Mouse (Mus musculus): ENCODE results near the gene Plekhb2. TPM values are rescaled to one million over a fixed set of nuclear protein-coding genes. Genes with fewer than 3 reads are reported as not detected.

Gene Plekhb2
- polyA plus RNA-seq, 1 experiment from 2014 or later, result 53.5 TPM

DNA sequence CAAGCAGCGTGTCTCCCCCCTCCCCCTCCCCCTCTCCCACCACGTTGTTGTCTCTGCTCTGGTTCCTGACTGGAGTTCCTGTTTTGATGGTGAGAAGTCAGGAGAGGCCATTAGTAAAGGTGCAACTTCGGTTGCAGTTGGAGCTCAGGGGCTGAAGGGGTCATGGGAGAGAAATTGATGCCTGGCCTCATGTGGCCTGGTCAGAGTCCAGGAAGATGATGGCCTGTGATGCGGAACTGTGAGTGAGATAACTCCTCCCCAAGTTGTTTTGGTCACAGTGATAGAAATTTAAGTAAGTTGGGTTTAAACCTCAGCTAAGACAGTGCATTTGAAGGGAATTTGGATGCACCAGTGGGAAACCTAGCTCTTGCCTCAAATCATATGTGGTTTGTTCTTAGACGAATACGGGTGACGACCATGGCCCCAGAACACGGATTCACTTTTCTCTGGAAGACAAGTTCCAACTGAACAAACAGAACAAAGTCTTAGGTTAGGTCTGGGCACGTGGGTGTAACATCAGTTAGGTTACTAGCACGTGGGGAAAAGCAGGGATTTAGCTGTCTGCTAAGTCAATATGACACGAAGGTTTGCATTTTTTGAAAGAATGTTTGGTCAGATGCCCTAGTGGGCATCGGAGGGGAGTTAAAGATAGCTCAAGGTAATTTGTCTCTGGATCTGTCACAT is 5.4 kb downstream of the Plekhb2 start:
- DNase-seq (ENCODE audit: low spot score) (no peak), ATAC-seq (ENCODE audit: low FRiP score) (no peak)
- Histone ChIP-seq H3K27ac (ENCODE audit: low read depth, low read length) (no peak overlapping the region), H3K4me2 (replicated peaks; ENCODE audit: low read depth, low read length) (no peak overlapping the region), H3K27me3 (ENCODE audit: control insufficient read depth, insufficient read depth, low read length) (no peaks in the 10 kb centered on the region), H3K9me3 (ENCODE audit: control insufficient read depth, low read length) (no peaks in the 10 kb centered on the region), H3K4me1 (replicated peaks; ENCODE audit: control insufficient read depth, insufficient read depth, low read length) (no peaks in the 10 kb centered on the region), H3K36me3 (ENCODE audit: control insufficient read depth, insufficient read depth, low read length) (no peaks in the 10 kb centered on the region), H3K9ac (ENCODE audit: low read depth, low read length) (no peak overlapping the region), H3K4me3 (ENCODE audit: low read depth, low read length) (no peak overlapping the region)
- 77% methylated on average over 12 of the region's 12 CpGs for WGBS

DNA sequence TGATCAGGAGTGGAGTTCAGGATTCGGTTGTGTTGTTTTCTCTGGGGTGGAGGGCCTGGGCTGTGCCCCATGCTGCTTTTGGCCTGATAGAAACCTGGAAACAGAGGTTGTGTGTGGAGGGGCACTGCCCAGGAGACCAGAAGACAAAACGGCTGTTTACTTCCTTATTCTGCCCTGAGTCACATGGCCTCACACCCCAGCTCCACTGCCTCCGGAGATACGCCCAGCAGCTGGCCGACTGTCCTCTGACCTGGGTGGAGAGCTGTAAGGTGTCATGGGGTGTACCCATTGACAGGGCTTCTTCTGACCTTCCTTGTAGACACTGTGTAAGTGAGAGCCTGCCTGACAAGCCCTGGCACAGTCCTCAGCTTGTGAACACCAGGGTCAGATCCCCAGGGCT is 8.9 kb downstream of the Plekhb2 start:
- no peak overlapping the region for H3K27ac ChIP-seq (ENCODE audit: low read depth, low read length)
- H3K9me3 ChIP-seq (ENCODE audit: control insufficient read depth, low read length), result no peaks in the 10 kb centered on the region
- H3K4me3 ChIP-seq (ENCODE audit: low read depth, low read length), result no peak overlapping the region
- H3K4me1 ChIP-seq (replicated peaks; ENCODE audit: control insufficient read depth, insufficient read depth, low read length), result no peaks in the 10 kb centered on the region
- no peak for ATAC-seq (ENCODE audit: low FRiP score)
- H3K27me3 ChIP-seq (ENCODE audit: control insufficient read depth, insufficient read depth, low read length), result no peaks in the 10 kb centered on the region
- no peaks in the 10 kb centered on the region for H3K36me3 ChIP-seq (ENCODE audit: control insufficient read depth, insufficient read depth, low read length)
- H3K4me2 ChIP-seq (replicated peaks; ENCODE audit: low read depth, low read length), result no peak overlapping the region
- DNase-seq (ENCODE audit: low spot score), result no peak
- no peak overlapping the region for H3K9ac ChIP-seq (ENCODE audit: low read depth, low read length)
- 73% methylated on average over 5 of the region's 5 CpGs for WGBS

DNA sequence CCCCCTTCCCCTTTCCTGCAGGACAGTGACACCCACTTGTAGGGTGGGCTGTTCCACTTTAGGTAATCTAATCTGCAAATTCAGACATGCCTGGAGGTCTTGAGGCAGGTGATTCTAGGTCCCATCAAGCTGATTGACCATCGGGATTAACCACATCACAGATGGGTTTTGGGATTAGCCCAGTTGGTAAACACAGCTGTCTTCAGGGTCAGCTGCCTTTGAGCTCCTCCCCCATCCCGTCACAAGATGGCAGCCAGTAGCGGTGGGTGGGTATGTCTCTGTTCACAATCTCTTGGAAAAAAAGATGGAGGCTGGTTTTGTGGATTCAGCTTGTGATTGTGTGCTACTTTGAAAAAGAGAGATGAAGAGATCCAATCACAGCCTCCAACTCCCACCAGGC is 10.0 kb downstream of the Plekhb2 start:
- no peak overlapping the region for H3K4me3 ChIP-seq (ENCODE audit: low read depth, low read length)
- no peaks in the 10 kb centered on the region for H3K4me1 ChIP-seq (replicated peaks; ENCODE audit: control insufficient read depth, insufficient read depth, low read length)
- no peak overlapping the region for H3K9ac ChIP-seq (ENCODE audit: low read depth, low read length)
- no peak overlapping the region for H3K27ac ChIP-seq (ENCODE audit: low read depth, low read length)
- DNase-seq (ENCODE audit: low spot score) (no peak), ATAC-seq (ENCODE audit: low FRiP score) (no peak)
- WGBS, result 88% methylated on average over 3 of the region's 3 CpGs
- H3K36me3 ChIP-seq (ENCODE audit: control insufficient read depth, insufficient read depth, low read length), result no peaks in the 10 kb centered on the region
- H3K9me3 ChIP-seq (ENCODE audit: control insufficient read depth, low read length), result no peaks in the 10 kb centered on the region
- no peak overlapping the region for H3K4me2 ChIP-seq (replicated peaks; ENCODE audit: low read depth, low read length)
- no peaks in the 10 kb centered on the region for H3K27me3 ChIP-seq (ENCODE audit: control insufficient read depth, insufficient read depth, low read length)

DNA sequence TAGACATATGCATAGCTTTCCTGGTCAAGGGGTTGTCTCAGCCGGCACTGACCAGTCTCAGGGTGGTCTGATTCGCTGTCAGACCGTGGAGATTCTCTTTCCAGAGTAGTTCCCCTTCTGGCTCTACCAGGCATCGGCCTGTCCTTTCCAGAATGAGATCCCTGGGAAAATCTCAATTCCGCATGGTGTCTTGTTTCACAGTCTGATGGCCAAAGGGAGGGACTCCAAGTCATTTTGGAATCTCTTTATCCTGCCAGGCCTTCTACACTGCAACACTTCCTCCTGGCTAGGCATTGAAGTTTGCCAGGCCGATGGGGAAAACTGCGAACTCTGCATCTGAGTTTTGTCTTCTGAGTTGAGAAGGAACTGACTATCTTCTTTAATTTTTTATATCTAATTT is 10.4 kb downstream of the Plekhb2 start:
- ATAC-seq (ENCODE audit: low FRiP score), result no peak
- H3K27me3 ChIP-seq (ENCODE audit: control insufficient read depth, insufficient read depth, low read length), result no peaks in the 10 kb centered on the region
- no peak overlapping the region for H3K9ac ChIP-seq (ENCODE audit: low read depth, low read length)
- no peak overlapping the region for H3K27ac ChIP-seq (ENCODE audit: low read depth, low read length)
- H3K36me3 ChIP-seq (ENCODE audit: control insufficient read depth, insufficient read depth, low read length), result no peaks in the 10 kb centered on the region
- H3K4me1 ChIP-seq (replicated peaks; ENCODE audit: control insufficient read depth, insufficient read depth, low read length), result no peaks in the 10 kb centered on the region
- WGBS, result 88% methylated on average over 7 of the region's 7 CpGs
- H3K4me3 ChIP-seq (ENCODE audit: low read depth, low read length), result no peak overlapping the region
- no peaks in the 10 kb centered on the region for H3K9me3 ChIP-seq (ENCODE audit: control insufficient read depth, low read length)
- H3K4me2 ChIP-seq (replicated peaks; ENCODE audit: low read depth, low read length), result no peak overlapping the region
- DNase-seq (ENCODE audit: low spot score), result no peak

DNA sequence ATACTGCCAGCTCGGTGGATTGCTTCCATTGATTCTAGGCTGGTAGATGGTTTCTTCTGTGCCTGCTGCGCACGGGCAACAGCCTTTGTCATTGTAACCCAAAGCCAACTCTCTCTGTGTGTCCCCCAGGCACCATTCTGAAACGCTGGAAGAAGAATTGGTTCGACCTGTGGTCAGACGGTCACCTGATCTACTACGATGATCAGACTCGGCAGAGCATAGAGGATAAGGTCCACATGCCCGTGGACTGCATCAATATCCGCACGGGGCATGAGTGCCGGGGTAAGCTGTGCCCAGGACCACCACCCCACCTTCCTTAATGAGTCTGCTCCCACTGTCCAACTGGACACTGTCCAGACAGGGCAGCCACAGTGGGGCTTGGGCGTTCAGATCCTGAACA is 13.1 kb downstream of the Plekhb2 start:
- H3K36me3 ChIP-seq (ENCODE audit: control insufficient read depth, insufficient read depth, low read length), result no peaks in the 10 kb centered on the region
- ATAC-seq (ENCODE audit: low FRiP score) (no peak), DNase-seq (ENCODE audit: low spot score) (no peak)
- H3K27ac ChIP-seq (ENCODE audit: low read depth, low read length), result no peak overlapping the region
- H3K4me2 ChIP-seq (replicated peaks; ENCODE audit: low read depth, low read length), result no peak overlapping the region
- 94% methylated on average over 13 of the region's 13 CpGs for WGBS
- H3K9me3 ChIP-seq (ENCODE audit: control insufficient read depth, low read length), result no peaks in the 10 kb centered on the region
- H3K4me1 ChIP-seq (replicated peaks; ENCODE audit: control insufficient read depth, insufficient read depth, low read length), result no peaks in the 10 kb centered on the region
- H3K9ac ChIP-seq (ENCODE audit: low read depth, low read length), result no peak overlapping the region
- no peaks in the 10 kb centered on the region for H3K27me3 ChIP-seq (ENCODE audit: control insufficient read depth, insufficient read depth, low read length)
- H3K4me3 ChIP-seq (ENCODE audit: low read depth, low read length), result no peak overlapping the region

DNA sequence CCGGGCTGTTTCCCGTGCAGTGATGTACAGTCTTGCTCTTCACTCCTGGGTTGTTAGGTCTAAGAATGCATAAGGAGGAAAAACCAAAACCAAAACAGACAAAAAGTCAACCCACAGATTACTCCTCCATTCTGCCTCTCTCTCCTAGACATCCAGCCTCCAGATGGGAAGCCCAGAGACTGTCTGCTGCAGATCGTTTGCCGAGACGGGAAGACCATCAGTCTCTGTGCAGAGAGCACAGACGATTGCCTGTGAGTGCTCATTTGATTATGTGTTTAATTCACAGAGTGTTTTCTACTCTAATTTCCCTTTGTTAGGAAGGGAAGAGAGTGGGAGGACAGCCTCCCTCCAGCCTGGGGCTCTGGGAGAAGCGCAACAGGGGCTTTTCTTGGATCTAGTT is 13.5 kb downstream of the Plekhb2 start:
- H3K9ac ChIP-seq (ENCODE audit: low read depth, low read length), result no peak overlapping the region
- no peaks in the 10 kb centered on the region for H3K9me3 ChIP-seq (ENCODE audit: control insufficient read depth, low read length)
- H3K4me1 ChIP-seq (replicated peaks; ENCODE audit: control insufficient read depth, insufficient read depth, low read length), result no peaks in the 10 kb centered on the region
- no peaks in the 10 kb centered on the region for H3K27me3 ChIP-seq (ENCODE audit: control insufficient read depth, insufficient read depth, low read length)
- no peak overlapping the region for H3K27ac ChIP-seq (ENCODE audit: low read depth, low read length)
- no peak overlapping the region for H3K4me3 ChIP-seq (ENCODE audit: low read depth, low read length)
- H3K36me3 ChIP-seq (ENCODE audit: control insufficient read depth, insufficient read depth, low read length), result no peaks in the 10 kb centered on the region
- ATAC-seq (ENCODE audit: low FRiP score) (no peak), DNase-seq (ENCODE audit: low spot score) (no peak)
- 91% methylated on average over 7 of the region's 7 CpGs for WGBS
- H3K4me2 ChIP-seq (replicated peaks; ENCODE audit: low read depth, low read length), result no peak overlapping the region

DNA sequence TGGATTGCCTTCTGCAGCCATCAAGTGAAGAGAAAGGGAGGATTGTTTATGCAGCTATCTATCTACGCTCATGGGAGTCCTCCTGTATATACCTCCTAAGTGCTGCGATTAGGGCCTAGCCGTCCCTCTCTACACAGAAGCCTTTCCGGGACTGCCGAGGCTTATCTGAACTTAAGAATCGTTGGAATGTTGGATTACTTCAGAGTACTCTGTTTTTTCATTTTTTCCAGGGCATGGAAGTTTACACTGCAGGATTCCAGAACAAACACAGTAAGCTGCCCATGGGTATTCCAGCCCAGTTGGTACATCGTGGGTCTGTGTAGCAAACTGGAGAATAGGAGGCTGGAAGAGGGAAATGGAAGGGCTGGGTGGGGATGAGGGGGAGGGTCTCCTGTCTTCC is 14.5 kb downstream of the Plekhb2 start:
- Histone ChIP-seq H3K9me3 (ENCODE audit: control insufficient read depth, low read length) (no peaks in the 10 kb centered on the region), H3K4me2 (replicated peaks; ENCODE audit: low read depth, low read length) (no peak overlapping the region), H3K27ac (ENCODE audit: low read depth, low read length) (no peak overlapping the region), H3K36me3 (ENCODE audit: control insufficient read depth, insufficient read depth, low read length) (no peaks in the 10 kb centered on the region), H3K9ac (ENCODE audit: low read depth, low read length) (no peak overlapping the region), H3K27me3 (ENCODE audit: control insufficient read depth, insufficient read depth, low read length) (no peaks in the 10 kb centered on the region), H3K4me1 (replicated peaks; ENCODE audit: control insufficient read depth, insufficient read depth, low read length) (no peaks in the 10 kb centered on the region), H3K4me3 (ENCODE audit: low read depth, low read length) (no peak overlapping the region)
- 92% methylated on average over 7 of the region's 7 CpGs for WGBS
- no peak for DNase-seq (ENCODE audit: low spot score)
- no peak for ATAC-seq (ENCODE audit: low FRiP score)

DNA sequence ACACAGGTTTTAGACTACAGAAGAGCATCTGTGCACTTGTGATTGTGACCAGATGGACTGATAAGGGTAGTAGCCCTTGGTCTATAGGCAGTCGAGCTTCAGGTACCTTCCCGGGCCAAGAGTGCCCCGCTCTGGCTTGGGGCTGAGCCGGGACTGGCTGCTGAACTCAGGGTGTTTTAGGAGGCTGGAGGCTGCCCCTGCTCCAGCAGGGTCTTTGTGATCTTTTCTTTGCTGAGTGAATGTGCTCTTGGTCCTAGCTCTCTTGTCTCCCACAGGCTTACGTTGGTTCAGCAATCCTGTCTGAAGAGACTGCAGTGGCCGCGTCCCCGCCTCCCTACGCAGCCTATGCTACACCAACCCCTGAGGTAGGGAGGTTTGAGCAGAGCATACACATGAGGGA is 16.1 kb downstream of the Plekhb2 start:
- Histone ChIP-seq H3K36me3 (ENCODE audit: control insufficient read depth, insufficient read depth, low read length) (no peaks in the 10 kb centered on the region), H3K9me3 (ENCODE audit: control insufficient read depth, low read length) (no peaks in the 10 kb centered on the region), H3K27ac (ENCODE audit: low read depth, low read length) (no peak overlapping the region), H3K4me2 (replicated peaks; ENCODE audit: low read depth, low read length) (no peak overlapping the region), H3K9ac (ENCODE audit: low read depth, low read length) (no peak overlapping the region), H3K4me1 (replicated peaks; ENCODE audit: control insufficient read depth, insufficient read depth, low read length) (no peaks in the 10 kb centered on the region), H3K4me3 (ENCODE audit: low read depth, low read length) (no peak overlapping the region), H3K27me3 (ENCODE audit: control insufficient read depth, insufficient read depth, low read length) (no peaks in the 10 kb centered on the region)
- 83% methylated on average over 9 of the region's 9 CpGs for WGBS
- DNase-seq (ENCODE audit: low spot score) (no peak), ATAC-seq (ENCODE audit: low FRiP score) (no peak)

DNA sequence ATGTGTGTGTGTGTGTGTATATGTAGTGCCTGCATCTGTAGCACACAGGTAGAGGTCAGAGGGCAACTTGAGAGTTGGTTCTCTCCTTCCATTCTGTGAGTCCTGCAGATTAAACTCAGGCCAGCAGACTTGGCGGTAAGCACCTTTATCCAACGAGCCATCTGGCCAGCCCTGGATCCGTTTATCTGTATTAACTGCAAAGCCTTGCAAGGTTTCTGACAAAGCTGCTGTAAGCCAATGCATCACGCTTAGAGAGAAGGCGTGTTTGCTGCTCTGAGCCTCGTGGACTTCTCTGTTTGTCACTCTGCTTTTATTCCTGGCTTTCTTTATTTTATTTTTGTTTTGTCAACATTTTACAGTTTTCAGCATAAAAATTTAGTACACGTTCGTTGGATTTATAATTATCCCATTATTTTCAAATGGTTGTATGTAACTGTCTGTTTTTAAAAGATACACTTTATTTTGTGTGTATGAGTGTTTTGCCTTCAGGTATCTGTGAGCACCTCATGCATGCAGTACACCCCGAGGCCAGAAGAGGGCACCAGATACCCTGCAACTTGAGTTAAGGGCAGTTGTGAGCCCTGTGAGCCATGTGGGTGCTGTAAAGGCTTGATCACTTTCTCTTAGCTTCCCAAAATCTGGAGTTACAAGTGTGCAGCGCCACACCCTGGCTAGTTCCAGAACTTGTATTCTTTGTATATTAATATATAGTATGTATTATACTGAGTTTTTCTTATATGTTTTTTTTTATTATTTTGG is 17.2 kb downstream of the Plekhb2 start:
- H3K36me3 ChIP-seq (ENCODE audit: control insufficient read depth, insufficient read depth, low read length), result no peaks in the 10 kb centered on the region
- H3K4me1 ChIP-seq (replicated peaks; ENCODE audit: control insufficient read depth, insufficient read depth, low read length), result no peaks in the 10 kb centered on the region
- DNase-seq (ENCODE audit: low spot score) (peak; percentile 90), ATAC-seq (ENCODE audit: low FRiP score) (peak; percentile 53)
- H3K9ac ChIP-seq (ENCODE audit: low read depth, low read length), result no peak overlapping the region
- H3K27ac ChIP-seq (ENCODE audit: low read depth, low read length), result no peak overlapping the region
- no peaks in the 10 kb centered on the region for H3K9me3 ChIP-seq (ENCODE audit: control insufficient read depth, low read length)
- H3K27me3 ChIP-seq (ENCODE audit: control insufficient read depth, insufficient read depth, low read length), result no peaks in the 10 kb centered on the region
- WGBS, result 60% methylated on average over 10 of the region's 10 CpGs
- no peak overlapping the region for H3K4me2 ChIP-seq (replicated peaks; ENCODE audit: low read depth, low read length)
- H3K4me3 ChIP-seq (ENCODE audit: low read depth, low read length), result no peak overlapping the region

Measured in hindbrain, embryonic 11.5 days (tissue).